Mouse (Mus musculus) midbrain, embryonic 11.5 days (tissue): ENCODE measurements around the gene Fzd5. TPM values are rescaled to one million over a fixed set of nuclear protein-coding genes. Genes with fewer than 3 reads are reported as not detected.

Source experiments
- ATAC-seq: fragments of 200-750 bp; cut with Nextera tagmentation; 2 replicates; pipeline ENCODE4 v1.8.0; 2017; ENCODE audit warnings: moderate TSS enrichment, moderate library complexity; ENCODE audit not compliant: low FRiP score
- DNase-seq: peaks from one replicate; pipeline ENCODE4 v3.0.0; 2015; ENCODE audit warnings: low spot score; ENCODE audit errors: missing footprints
- H3K27ac ChIP-seq: fragments of 300-500 bp; sonication (generic); 2 replicates; pipeline ENCODE4 v1.5.1; 2014; ENCODE audit warnings: low read depth, low read length
- H3K27me3 ChIP-seq: fragments of 300-500 bp; sonication (generic); 2 replicates; pipeline ENCODE4 v1.6.1; 2014; ENCODE audit warnings: mild to moderate bottlenecking, low read length, moderate library complexity, mixed read lengths; ENCODE audit not compliant: control insufficient read depth, insufficient read depth
- H3K36me3 ChIP-seq: fragments of 300-500 bp; sonication (generic); 2 replicates; pipeline ENCODE4 v1.6.1; 2014; ENCODE audit warnings: mild to moderate bottlenecking, low read length, moderate library complexity, mixed read lengths; ENCODE audit not compliant: control insufficient read depth, insufficient read depth
- H3K4me1 ChIP-seq: fragments of 300-500 bp; sonication (generic); 2 replicates; pipeline ENCODE4 v1.6.1; 2014; ENCODE audit warnings: low read length; ENCODE audit not compliant: control insufficient read depth, insufficient read depth
- H3K4me2 ChIP-seq: fragments of 300-500 bp; sonication (generic); 2 replicates; pipeline ENCODE4 v1.6.1; 2014; ENCODE audit warnings: mild to moderate bottlenecking, moderate library complexity
- H3K4me3 ChIP-seq: fragments of 300-500 bp; sonication (generic); 2 replicates; pipeline ENCODE4 v1.5.1; 2014; ENCODE audit warnings: low read depth, low read length
- H3K9ac ChIP-seq: fragments of 300-500 bp; sonication (generic); 2 replicates; pipeline ENCODE4 v1.6.1; 2014; ENCODE audit warnings: low read length
- H3K9me3 ChIP-seq: fragments of 300-500 bp; sonication (generic); 2 replicates; pipeline ENCODE4 v1.6.1; 2016; ENCODE audit warnings: low read length; ENCODE audit not compliant: control insufficient read depth
- WGBS: fragments of 180-500 bp; shearing (Covaris S2); extraction: QIAGEN DNeasy Blood & Tissue Kit; methylation state at CpG from one replicate; pipeline ENCODE4 v1.1.7; 2014; 5-methylcytosine and 5-hydroxymethylcytosine counted together
- polyA plus RNA-seq: library from polyadenylated mRNA; unstranded; fragments of >200 nt; fragmentation: Nextera tagmentation; extraction: Ambion mirVana; gene quantifications from 2 replicates; pipeline ENCODE4 v1.2.1, GENCODE M21; 2014

Fzd5 gene
- polyA plus RNA-seq, 1 experiment from 2014 or later = 0.52 TPM

- Histone ChIP-seq H3K4me1 (no peaks in the 10 kb centered on the region), H3K27me3 (no peaks in the 10 kb centered on the region), H3K4me2 (no peak overlapping the region), H3K27ac (no peak overlapping the region), H3K9me3 (no peaks in the 10 kb centered on the region), H3K9ac (no peak overlapping the region), H3K36me3 (no peaks in the 10 kb centered on the region), H3K4me3 (no peak overlapping the region)
- DNase-seq (no peak), ATAC-seq (no peak)
- WGBS = 73% methylated on average over 10 of the region's 10 CpGs
Measured at GRCm38 (mm10) chr1:64721034-64721587, 16.4 kb downstream of the Fzd5 start.

DNA sequence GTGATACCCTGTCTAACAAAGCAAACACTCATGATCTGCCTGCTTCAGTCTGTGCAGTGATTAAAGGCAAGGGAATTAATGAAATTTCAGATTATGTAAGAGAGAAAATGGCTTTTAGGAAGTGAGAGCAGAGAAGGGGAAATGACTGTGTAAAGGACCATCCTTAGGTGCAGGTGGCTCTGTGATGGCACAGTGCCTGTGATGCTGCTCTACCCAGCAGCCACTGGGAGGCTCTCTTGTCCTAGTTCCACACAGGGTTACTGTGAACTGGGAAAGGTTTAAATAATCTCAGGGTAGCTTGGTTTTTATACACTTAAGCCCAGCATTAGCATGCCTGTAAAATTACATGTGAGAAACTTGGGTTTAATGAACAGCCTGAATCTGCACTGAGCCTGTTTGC lies 20.0 kb downstream of the Fzd5 start:
- peak; percentile 61; the same call in 1 of the 2 replicates for ATAC-seq
- Histone ChIP-seq H3K27me3 (no peaks in the 10 kb centered on the region), H3K4me2 (no peak overlapping the region), H3K9ac (no peak overlapping the region), H3K4me3 (no peak overlapping the region), H3K27ac (no peak overlapping the region), H3K36me3 (no peaks in the 10 kb centered on the region), H3K4me1 (no peaks in the 10 kb centered on the region), H3K9me3 (no peaks in the 10 kb centered on the region)
- DNase-seq = no peak

DNA sequence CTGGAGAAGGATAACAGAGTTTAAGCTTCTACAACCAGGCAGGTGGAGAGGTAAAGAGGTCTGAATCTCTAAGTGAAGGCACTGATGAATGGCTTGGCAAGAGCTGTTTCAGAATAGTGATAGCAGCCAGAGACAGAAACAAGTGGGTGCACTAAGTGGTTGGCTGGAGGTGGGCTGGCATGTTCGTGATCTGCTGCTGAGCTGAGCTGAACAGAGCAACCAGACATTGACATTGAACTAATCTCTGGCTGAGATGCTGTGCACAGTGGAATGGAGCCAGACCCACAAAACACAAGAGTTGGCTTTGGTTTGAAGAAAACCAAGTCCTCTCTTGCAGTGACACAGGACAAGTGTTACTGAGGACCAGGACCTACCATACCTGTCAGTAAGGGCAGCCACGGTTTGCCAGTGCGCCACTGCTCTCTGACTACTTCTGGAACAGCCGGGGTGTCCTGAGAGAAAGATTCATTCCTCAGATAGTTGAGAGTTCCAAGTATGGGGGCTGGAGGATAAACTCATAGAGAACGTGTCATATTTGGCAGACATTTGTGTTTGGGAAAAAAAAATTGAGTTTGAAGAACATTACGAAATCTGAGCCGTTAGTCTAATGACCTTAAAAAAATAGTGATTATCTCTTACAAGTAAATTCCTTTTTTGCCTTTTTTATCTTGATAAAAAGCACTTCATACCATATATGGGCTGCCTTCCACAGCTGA lies 20.8 kb downstream of the Fzd5 start:
- Histone ChIP-seq H3K4me3 (no peak overlapping the region), H3K27me3 (no peaks in the 10 kb centered on the region), H3K4me2 (no peak overlapping the region), H3K9me3 (no peaks in the 10 kb centered on the region), H3K9ac (no peak overlapping the region), H3K27ac (no peak overlapping the region), H3K36me3 (no peaks in the 10 kb centered on the region), H3K4me1 (no peaks in the 10 kb centered on the region)
- ATAC-seq = no peak
- DNase-seq = no peak
- WGBS = 93% methylated on average over 7 of the region's 7 CpGs

DNA sequence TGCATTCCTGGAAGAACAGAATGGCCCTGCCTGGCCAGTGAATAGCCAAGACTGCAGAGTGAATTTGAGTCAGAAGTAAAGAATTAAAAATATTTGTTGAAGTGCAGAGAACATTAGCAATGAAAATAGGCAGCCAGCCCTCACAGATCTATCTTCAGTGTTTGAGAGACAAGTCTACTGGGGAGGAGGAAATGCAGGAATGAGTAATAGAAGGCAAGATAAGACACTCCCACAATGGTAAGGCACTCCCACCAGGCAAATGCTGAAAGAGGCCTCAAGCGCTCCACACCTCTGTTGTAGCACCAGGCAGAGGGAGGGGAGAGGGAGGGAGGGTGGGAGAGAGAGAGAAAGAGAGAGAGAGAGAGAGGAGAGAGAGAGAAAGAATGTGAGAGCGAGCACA lies 22.1 kb downstream of the Fzd5 start:
- H3K4me2 ChIP-seq = no peak overlapping the region
- no peak for ATAC-seq
- 79% methylated on average over 2 of the region's 2 CpGs for WGBS
- H3K9ac ChIP-seq = no peak overlapping the region
- H3K9me3 ChIP-seq = no peaks in the 10 kb centered on the region
- no peaks in the 10 kb centered on the region for H3K36me3 ChIP-seq
- no peak for DNase-seq
- H3K4me1 ChIP-seq = no peaks in the 10 kb centered on the region
- no peaks in the 10 kb centered on the region for H3K27me3 ChIP-seq
- no peak overlapping the region for H3K27ac ChIP-seq
- H3K4me3 ChIP-seq = no peak overlapping the region

GRCm38 (mm10) chr1:64712006-64712760 lies 25.4 kb downstream of the Fzd5 start:
- Histone ChIP-seq H3K9me3 (no peaks in the 10 kb centered on the region), H3K4me1 (no peaks in the 10 kb centered on the region), H3K27me3 (no peaks in the 10 kb centered on the region), H3K4me3 (no peak overlapping the region), H3K9ac (no peak overlapping the region), H3K27ac (no peak overlapping the region), H3K4me2 (no peak overlapping the region), H3K36me3 (no peaks in the 10 kb centered on the region)
- DNase-seq (no peak), ATAC-seq (no peak)
- WGBS = 91% methylated on average over 14 of the region's 14 CpGs

DNA sequence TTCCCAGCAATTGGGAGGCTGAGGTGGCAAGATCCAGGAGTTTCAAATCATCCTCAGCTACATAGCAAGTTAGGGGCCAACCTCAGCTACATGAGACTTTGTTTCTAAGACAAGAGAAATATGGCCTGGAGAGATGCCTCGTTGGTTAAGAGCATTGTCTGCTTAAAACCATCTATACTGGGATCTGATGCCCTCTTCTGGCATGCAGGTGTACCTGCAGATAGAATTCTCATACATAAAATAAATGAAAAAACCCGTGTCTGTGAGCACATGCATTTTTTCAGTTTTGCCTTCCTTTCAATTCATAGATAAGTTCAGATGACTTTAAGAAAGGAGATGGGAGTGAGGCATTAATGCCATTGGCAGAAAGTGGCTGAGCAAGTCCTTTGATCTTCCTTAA lies 27.7 kb downstream of the Fzd5 start:
- Histone ChIP-seq H3K4me1 (no peaks in the 10 kb centered on the region), H3K27ac (no peak overlapping the region), H3K4me3 (no peak overlapping the region), H3K9me3 (no peaks in the 10 kb centered on the region), H3K9ac (no peak overlapping the region), H3K36me3 (no peaks in the 10 kb centered on the region), H3K4me2 (no peak overlapping the region), H3K27me3 (no peaks in the 10 kb centered on the region)
- peak; percentile 79 for DNase-seq
- ATAC-seq = no peak
- WGBS = 23% methylated on average over 2 of the region's 2 CpGs

GRCm38 (mm10) chr1:64706610-64707009 lies 30.9 kb downstream of the Fzd5 start:
- DNase-seq (peak; percentile 8), ATAC-seq (no peak)
- Histone ChIP-seq H3K4me2 (no peak overlapping the region), H3K27me3 (no peaks in the 10 kb centered on the region), H3K9me3 (no peaks in the 10 kb centered on the region), H3K4me1 (no peaks in the 10 kb centered on the region), H3K36me3 (peaks cover 5% of the 10 kb centered on the region; the same call in 1 of the 2 replicates), H3K27ac (no peak overlapping the region), H3K4me3 (no peak overlapping the region), H3K9ac (no peak overlapping the region)
- 90% methylated on average over 2 of the region's 2 CpGs for WGBS

GRCm38 (mm10) chr1:64705230-64705629 lies 32.3 kb downstream of the Fzd5 start:
- WGBS = 50% methylated on average over 6 of the region's 6 CpGs
- DNase-seq (peak; percentile 92), ATAC-seq (no peak)
- H3K4me3 ChIP-seq = no peak overlapping the region
- no peak overlapping the region for H3K4me2 ChIP-seq
- no peak overlapping the region for H3K9ac ChIP-seq
- H3K27me3 ChIP-seq = no peaks in the 10 kb centered on the region
- no peak overlapping the region for H3K27ac ChIP-seq
- H3K4me1 ChIP-seq = no peaks in the 10 kb centered on the region
- H3K36me3 ChIP-seq = peaks cover 5% of the 10 kb centered on the region; the same call in 1 of the 2 replicates
- H3K9me3 ChIP-seq = no peaks in the 10 kb centered on the region

GRCm38 (mm10) chr1:64701780-64702179 lies 35.8 kb downstream of the Fzd5 start:
- no peak overlapping the region for H3K4me3 ChIP-seq
- WGBS = 86% methylated on average over 3 of the region's 3 CpGs

More at GRCm38 (mm10) chr1:64701780-64702179, 35.8 kb downstream of the Fzd5 start:
- H3K27me3 ChIP-seq = no peaks in the 10 kb centered on the region
- no peaks in the 10 kb centered on the region for H3K4me1 ChIP-seq
- peaks cover 5% of the 10 kb centered on the region; the same call in 1 of the 2 replicates for H3K36me3 ChIP-seq
- H3K9me3 ChIP-seq = no peaks in the 10 kb centered on the region
- DNase-seq (peak; percentile 60), ATAC-seq (no peak)
- H3K9ac ChIP-seq = no peak overlapping the region
- no peak overlapping the region for H3K4me2 ChIP-seq
- no peak overlapping the region for H3K27ac ChIP-seq
